Mouse (Mus musculus) midbrain, embryonic 10.5 days (tissue): ENCODE measurements around the gene Cckbr. TPM values are rescaled to one million over a fixed set of nuclear protein-coding genes. Genes with fewer than 3 reads are reported as not detected.

Source experiments
- DNase-seq: peaks from one replicate; pipeline ENCODE4 v3.0.0-alpha.2; 2017; ENCODE audit warnings: low spot score
- H3K27ac ChIP-seq: fragments of 300-500 bp; sonication (generic); replicated peaks from 2 replicates; pipeline ENCODE4 v1.5.1; 2016; ENCODE audit warnings: mild to moderate bottlenecking
- H3K27me3 ChIP-seq: fragments of 300-500 bp; sonication (generic); 2 replicates; pipeline ENCODE4 v1.6.1; 2016; ENCODE audit warnings: low read depth, mild to moderate bottlenecking; ENCODE audit not compliant: poor library complexity, severe bottlenecking
- H3K36me3 ChIP-seq: fragments of 300-500 bp; sonication (generic); 2 replicates; pipeline ENCODE4 v1.6.1; 2016; ENCODE audit warnings: mild to moderate bottlenecking, moderate library complexity
- H3K4me1 ChIP-seq: fragments of 300-500 bp; sonication (generic); 2 replicates; pipeline ENCODE4 v1.6.1; 2016
- H3K4me3 ChIP-seq: fragments of 300-500 bp; sonication (generic); 2 replicates; pipeline ENCODE4 v1.5.1; 2016; ENCODE audit warnings: mild to moderate bottlenecking, moderate library complexity
- H3K9me3 ChIP-seq: fragments of 300-500 bp; sonication (generic); replicated peaks from 2 replicates; pipeline ENCODE4 v1.6.1; 2016; ENCODE audit warnings: mild to moderate bottlenecking
- WGBS: fragments of 180-500 bp; shearing (Covaris S2); methylation state at CpG from one replicate; pipeline ENCODE4 v1.1.7; 2016; 5-methylcytosine and 5-hydroxymethylcytosine counted together
- polyA plus RNA-seq: library from polyadenylated mRNA; unstranded; fragments of >200 nt; fragmentation: Nextera tagmentation; extraction: Ambion mirVana; gene quantifications from 2 replicates; pipeline ENCODE4 v1.2.1, GENCODE M21; 2016

Gene Cckbr
- polyA plus RNA-seq, 1 experiment from 2014 or later = 0.27 TPM

DNA sequence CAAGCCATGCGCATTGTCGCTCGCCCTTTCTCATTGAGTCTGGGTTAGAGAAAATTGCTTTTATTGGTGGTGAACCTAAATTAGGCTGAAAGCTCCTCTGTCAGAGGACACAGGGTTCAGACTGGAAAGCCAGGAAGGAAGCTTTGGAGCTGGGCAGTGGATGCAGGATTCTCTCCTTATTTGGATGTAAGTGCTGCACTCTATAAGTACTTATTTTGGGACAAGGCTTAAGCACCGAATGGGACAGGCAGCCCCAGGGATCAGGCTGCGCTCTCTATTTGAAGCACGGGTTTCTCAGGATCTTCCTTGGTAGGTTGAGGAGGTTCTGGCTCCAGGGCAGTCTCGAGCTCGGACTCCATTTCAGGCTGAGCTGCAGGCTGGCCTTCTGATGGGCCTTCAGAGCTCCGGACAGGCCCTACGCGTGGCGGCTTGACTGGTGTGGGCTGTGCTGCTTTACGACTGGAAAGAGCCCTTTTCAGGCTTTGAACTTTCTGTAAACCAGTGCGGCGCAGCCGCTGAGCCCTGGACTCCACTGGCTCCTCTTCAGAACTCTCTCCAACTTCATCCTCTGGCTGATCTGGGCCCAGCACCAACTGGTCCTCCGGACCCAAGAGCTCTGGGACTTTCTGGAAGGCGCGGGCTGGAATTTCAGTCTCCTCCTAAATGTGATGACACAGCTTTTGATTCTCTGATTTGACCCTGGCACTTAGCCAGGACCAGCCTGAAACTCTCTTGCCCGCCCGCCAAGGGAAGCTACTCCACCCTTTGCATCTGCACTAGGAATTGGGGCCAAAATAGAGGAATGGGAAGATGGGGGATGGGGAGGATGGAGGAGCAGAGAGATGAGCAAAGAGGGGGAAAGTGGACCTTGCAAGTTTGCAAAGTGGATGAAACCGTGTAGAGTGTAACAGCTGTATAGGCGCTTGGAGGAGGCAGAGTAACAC lies 55.3 kb downstream of the Cckbr start:
- Histone ChIP-seq H3K27me3 (peaks cover 54% of the 10 kb centered on the region), H3K9me3 (no peaks in the 10 kb centered on the region), H3K36me3 (no peaks in the 10 kb centered on the region), H3K27ac (peak overlapping the region; percentile 87; the same call in 1 of the 2 replicates), H3K4me3 (peak overlapping the region; percentile 58), H3K4me1 (peaks cover 25% of the 10 kb centered on the region)
- DNase-seq = peak; percentile 24
- 72% methylated on average over 23 of the region's 23 CpGs for WGBS

DNA sequence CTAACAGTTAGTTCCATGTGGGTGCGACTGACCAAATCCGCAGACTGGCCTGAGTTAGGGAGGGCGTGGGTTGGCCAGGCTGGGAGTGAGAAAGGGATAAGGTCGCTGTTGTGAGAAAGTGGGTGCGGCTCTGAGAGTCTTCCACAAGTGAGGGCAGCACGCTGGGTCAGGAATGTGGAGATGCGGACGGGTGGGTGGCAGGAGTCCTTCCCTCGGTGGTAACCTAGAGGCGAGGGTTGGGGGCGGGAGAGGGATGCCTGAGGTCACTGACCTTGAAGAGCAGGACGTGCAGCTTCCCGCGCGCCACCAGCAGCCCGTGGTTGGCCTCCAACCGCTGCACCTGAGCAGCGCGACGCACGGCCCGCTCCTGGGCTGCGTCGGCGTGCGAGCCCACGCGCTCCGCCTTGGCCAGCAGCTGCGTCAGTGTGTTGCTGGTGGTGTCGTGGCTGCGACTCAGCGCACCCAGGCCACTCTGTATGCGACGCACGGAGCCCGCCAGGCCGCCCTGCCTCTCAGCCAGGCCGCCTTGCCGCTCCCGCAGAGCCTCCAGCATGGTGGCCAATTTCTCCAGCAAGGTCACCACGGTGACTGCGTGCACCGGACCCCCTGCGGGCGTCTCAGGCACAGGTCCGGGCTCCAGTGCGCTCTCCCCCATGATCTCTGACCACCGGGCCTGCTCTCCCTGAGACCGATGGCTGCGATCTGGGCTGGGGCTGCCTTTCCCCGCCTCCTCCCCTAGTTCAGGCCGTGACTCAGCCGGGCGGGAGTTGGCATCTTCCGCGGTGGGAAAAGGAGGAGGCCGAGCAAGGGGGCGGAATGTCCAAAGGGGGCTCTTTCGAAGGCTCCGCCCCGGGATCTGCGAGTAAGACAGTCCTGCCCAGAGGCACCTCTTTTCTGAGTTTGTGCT lies 56.2 kb downstream of the Cckbr start, which contains the start of gene Cavin3:
Cavin3 (minus strand) TSS at position 796 of the 907 bp plus-strand sequence.
- Histone ChIP-seq H3K9me3 (no peaks in the 10 kb centered on the region), H3K27ac (peak within 1 kb of the TSS; percentile 87), H3K27me3 (peaks cover 54% of the 10 kb centered on the region), H3K4me3 (peak within 1 kb of the TSS; percentile 58), H3K36me3 (no peaks in the 10 kb centered on the region), H3K4me1 (peaks cover 25% of the 10 kb centered on the region)
- WGBS = 2% methylated on average over 63 of the region's 63 CpGs
- DNase-seq = peak; percentile 71

DNA sequence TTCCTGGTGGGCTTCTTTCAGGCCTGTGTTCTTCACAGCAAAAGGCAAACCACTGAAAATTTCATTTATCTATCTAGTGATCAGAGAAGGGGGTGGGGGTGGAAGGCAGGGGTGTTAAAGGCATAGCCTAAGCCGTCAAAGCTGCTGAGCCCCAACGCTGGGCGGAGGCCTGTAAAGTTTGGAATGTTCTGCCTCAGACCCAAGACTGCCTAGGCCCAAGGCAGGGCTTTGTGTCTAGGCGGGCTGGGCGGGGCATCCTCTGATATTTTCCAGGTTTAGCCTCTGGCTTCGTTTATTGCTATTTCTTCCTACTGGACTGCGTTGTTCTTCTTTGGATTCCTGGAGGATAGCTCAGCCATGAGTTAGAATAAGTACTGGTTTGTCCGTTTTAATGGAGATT lies 56.9 kb downstream of the Cckbr start:
- peaks cover 25% of the 10 kb centered on the region for H3K4me1 ChIP-seq
- H3K27me3 ChIP-seq = peaks cover 54% of the 10 kb centered on the region
- 49% methylated on average over 8 of the region's 8 CpGs for WGBS
- H3K4me3 ChIP-seq = peak overlapping the region; percentile 58
- H3K9me3 ChIP-seq = no peaks in the 10 kb centered on the region
- no peak for DNase-seq
- peak overlapping the region; percentile 87 for H3K27ac ChIP-seq
- no peaks in the 10 kb centered on the region for H3K36me3 ChIP-seq

DNA sequence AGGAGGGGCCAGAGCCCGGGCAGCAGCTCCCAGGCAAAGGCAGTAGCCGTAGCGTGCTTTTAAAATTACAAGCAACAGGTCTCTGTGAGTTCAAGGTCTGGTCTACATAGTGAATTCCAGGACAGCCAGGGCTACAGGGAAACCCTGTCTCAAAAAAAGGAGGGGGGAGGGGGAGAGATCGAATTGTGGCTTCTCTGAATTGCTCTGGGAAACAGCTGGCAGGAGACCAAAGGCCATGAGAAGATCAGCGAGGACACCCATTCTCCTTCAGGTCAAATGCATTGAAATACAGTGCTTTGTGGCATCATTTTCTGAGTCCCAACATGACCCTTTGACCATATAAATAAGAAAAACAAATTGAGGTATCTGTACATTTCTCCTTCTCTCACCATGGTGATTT lies 59.5 kb downstream of the Cckbr start:
- peaks cover 25% of the 10 kb centered on the region for H3K4me1 ChIP-seq
- H3K4me3 ChIP-seq = no peak overlapping the region
- H3K27ac ChIP-seq = no peak overlapping the region
- H3K36me3 ChIP-seq = no peaks in the 10 kb centered on the region
- no peaks in the 10 kb centered on the region for H3K9me3 ChIP-seq
- WGBS = 81% methylated on average over 5 of the region's 5 CpGs
- DNase-seq = no peak
- H3K27me3 ChIP-seq = peaks cover 39% of the 10 kb centered on the region

DNA sequence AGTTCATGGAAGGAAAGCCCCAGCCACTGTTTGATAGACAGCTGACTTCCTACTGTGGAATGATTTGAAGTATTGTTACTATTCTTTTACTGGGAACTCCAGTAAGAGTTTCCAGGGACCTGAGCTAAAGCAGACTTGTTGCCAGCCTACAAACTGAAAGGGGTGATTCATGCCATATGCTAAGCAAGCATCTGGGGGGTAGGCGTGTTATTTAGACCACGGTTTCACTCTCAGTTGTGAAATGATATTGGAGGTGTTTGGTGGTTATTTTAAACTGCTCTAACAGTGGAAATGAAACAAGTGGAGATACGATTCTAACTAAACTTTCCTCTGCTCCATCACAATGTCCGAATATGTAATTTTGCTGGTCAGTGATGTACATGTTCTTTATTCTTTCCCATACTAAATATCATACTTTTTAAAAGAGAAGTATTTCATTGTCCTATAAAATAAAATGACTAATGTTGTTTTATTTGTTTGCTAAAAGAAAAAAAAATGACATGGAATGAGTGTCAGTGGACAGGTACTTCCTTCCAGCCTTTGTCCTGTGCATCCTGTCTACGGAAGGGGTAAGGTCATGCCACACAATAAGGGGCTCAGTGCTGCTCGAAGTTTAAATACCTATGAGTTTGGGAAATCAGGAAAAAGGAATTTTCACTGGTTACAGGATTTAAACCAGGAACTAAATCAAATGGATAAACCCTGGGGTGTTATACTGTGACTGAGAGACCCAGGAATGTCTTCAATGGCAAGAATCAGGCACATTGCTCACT lies 61.8 kb downstream of the Cckbr start:
- Histone ChIP-seq H3K9me3 (no peaks in the 10 kb centered on the region), H3K27ac (no peak overlapping the region), H3K27me3 (peaks cover 17% of the 10 kb centered on the region), H3K4me3 (no peak overlapping the region), H3K4me1 (peaks cover 3% of the 10 kb centered on the region), H3K36me3 (no peaks in the 10 kb centered on the region)
- no peak for DNase-seq
- WGBS = 81% methylated on average over 6 of the region's 6 CpGs

DNA sequence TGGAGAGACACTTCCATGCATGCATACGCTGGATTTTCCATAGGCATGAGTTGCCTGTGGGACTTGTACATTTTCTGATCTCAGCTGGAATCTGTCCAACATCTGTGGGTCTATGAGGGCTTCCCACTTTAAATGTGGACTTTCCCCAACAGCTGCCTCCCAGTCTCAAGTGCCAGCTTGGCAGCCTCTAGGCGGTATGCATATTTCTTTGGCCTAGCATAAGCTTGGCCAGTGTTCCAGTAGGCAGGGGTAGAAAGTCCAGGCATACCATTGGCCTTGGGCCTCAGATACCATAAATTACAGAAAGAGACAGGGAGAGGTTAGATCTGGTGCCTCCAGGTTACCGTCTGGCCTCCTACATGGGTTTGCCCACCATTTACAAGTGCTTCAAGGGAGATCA lies 72.3 kb downstream of the Cckbr start:
- no peak for DNase-seq
- Histone ChIP-seq H3K4me3 (no peak overlapping the region), H3K4me1 (no peaks in the 10 kb centered on the region), H3K27ac (no peak overlapping the region), H3K27me3 (no peaks in the 10 kb centered on the region), H3K9me3 (no peaks in the 10 kb centered on the region), H3K36me3 (no peaks in the 10 kb centered on the region)
- 92% methylated on average over 3 of the region's 3 CpGs for WGBS

DNA sequence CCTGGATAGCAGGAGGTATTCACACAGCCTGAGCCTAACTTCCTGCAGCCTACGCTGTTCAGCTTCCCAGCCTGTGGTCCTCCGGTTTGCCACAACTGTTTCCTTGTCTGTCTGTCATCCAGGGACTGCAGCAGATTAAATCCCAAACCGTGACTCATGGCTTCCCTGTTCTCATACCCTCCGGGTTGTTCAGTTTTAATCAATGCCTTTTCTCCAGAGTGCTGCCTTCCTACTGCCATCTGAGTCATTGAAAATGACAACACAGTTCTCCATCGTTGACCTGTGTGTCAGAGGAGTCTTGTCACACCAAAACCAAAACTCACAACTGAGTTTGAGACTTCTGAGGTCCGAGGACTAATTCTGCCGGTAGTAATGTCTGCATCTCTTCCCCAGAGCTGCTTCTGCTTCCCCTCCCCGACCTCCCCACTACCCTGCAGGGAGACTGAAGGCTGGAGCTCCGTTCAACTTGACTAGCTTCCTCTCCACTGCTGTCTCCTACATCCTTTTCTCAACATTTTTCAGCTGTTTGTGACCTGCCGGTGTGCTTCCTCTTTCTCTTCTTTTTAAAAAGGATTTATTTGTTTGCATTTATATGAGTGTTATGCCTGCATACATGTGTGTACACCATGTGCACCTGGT lies 73.4 kb downstream of the Cckbr start:
- 72% methylated on average over 10 of the region's 10 CpGs for WGBS
- Histone ChIP-seq H3K9me3 (no peaks in the 10 kb centered on the region), H3K36me3 (no peaks in the 10 kb centered on the region), H3K27ac (no peak overlapping the region), H3K27me3 (no peaks in the 10 kb centered on the region), H3K4me1 (no peaks in the 10 kb centered on the region), H3K4me3 (no peak overlapping the region)
- no peak for DNase-seq

DNA sequence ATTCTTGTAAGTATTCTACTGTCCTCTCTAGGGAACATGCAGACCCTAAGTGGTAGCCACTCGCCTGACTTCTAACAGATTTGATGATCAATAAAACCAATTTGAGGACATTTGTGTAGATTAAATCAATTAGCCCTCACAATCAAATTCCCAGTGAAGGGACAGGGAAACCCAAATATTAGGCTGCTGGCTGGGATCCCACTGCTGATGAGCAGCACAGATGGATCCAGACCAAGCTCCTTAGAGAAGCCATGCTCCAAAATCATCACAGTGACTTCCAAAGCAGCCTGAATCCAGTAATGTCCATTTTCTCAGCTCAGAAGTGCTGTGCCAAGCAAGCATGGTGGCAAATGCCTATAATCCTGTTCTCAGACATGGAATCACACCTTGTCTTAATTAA lies 74.1 kb downstream of the Cckbr start:
- no peak for DNase-seq
- no peaks in the 10 kb centered on the region for H3K9me3 ChIP-seq
- H3K27ac ChIP-seq = no peak overlapping the region
- no peaks in the 10 kb centered on the region for H3K36me3 ChIP-seq
- no peak overlapping the region for H3K4me3 ChIP-seq
- WGBS = 88% methylated on average over 1 of the region's 1 CpGs
- H3K4me1 ChIP-seq = no peaks in the 10 kb centered on the region
- H3K27me3 ChIP-seq = no peaks in the 10 kb centered on the region

DNA sequence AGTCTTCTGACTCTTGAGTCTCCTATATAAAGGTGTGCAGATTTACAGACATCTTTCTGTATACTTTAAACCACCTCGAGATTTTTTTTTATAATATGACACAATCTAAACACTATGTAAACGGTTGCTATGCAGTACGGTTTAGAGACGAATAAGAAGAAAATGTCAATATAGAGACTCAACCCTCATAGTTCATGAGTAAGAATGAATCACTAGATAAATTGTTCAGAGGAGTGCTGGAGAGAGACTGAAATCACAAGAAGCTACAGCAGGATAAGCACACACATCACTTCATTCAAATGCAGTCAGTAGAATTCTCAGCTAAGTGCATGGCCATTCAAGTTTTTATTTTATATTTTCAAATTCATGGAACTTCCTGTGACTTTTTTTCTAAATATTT lies 76.5 kb downstream of the Cckbr start:
- no peaks in the 10 kb centered on the region for H3K36me3 ChIP-seq
- H3K27ac ChIP-seq = no peak overlapping the region
- H3K9me3 ChIP-seq = no peaks in the 10 kb centered on the region
- WGBS = 91% methylated on average over 4 of the region's 4 CpGs
- H3K4me3 ChIP-seq = no peak overlapping the region
- no peak for DNase-seq
- H3K4me1 ChIP-seq = no peaks in the 10 kb centered on the region
- H3K27me3 ChIP-seq = no peaks in the 10 kb centered on the region; the same call in 1 of the 2 replicates

DNA sequence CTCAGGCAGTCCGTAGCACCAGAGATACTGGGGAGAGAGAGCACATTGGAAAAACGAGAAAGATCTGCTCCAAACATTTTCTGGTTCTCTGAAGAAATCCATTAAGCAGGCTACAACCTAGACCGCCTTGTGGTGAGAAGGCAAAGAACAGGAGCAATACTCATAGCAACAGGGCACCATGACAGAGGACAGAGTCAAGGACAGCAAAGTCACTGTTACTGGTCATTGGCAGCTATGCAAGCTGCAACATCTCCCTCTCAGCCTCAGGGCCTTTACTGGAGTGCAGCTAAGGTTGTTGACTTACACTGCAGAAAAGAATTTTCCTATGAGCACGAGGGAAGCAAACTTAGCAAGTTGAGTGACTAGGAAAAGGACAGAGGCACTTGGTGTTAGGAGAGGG lies 81.7 kb downstream of the Cckbr start:
- 83% methylated on average over 4 of the region's 4 CpGs for WGBS
- no peak overlapping the region for H3K27ac ChIP-seq
- no peaks in the 10 kb centered on the region for H3K36me3 ChIP-seq

DNA sequence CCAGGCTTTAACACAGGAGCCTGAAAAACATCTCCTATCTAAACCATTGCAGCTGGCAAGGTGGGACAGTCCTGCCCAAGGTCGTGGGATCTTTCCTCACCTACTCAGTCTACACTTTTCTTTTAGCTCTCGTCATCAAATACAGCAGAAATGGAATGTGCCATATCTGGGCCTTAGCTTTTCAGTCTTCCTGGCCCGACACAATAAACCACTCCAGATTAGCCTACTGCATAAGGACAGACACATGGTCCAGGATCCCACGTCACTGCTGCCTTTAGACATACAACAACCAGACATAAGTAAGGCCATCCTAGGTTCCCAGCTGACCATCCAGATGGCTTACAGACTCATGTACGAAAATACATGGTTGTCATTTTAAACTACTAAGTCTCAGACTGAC lies 84.6 kb downstream of the Cckbr start:
- H3K4me1 ChIP-seq = no peaks in the 10 kb centered on the region
- WGBS = 88% methylated on average over 5 of the region's 5 CpGs
- no peaks in the 10 kb centered on the region for H3K36me3 ChIP-seq
- H3K4me3 ChIP-seq = no peak overlapping the region
- no peak overlapping the region for H3K27ac ChIP-seq
- peaks cover 74% of the 10 kb centered on the region for H3K27me3 ChIP-seq
- DNase-seq = no peak
- no peaks in the 10 kb centered on the region for H3K9me3 ChIP-seq

More for the DNA sequence above, 81.7 kb downstream of the Cckbr start:
- no peak for DNase-seq
- no peak overlapping the region for H3K4me3 ChIP-seq
- H3K9me3 ChIP-seq = no peaks in the 10 kb centered on the region
- H3K4me1 ChIP-seq = no peaks in the 10 kb centered on the region
- peaks cover 45% of the 10 kb centered on the region for H3K27me3 ChIP-seq

DNA sequence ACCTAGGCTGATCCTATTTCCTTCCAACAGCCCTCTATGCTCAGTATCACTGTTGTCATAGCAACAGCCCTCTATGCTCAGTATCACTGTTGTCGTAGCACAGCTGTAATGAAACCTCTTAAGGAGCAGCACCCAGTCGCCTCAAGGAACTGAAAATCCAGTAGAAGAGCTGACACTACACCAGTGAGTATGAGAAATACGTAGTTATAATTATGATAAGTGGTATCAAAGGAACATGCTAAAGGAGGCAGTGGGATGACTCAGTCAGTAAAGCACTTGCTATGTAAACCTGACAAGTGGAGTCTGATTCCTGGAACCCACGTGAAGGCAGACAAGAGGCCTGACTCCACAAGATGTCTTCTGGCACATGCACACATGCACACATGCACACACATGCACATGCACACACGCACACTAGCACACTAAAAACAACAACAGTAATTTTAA lies 88.3 kb downstream of the Cckbr start:
- Histone ChIP-seq H3K9me3 (no peaks in the 10 kb centered on the region), H3K4me1 (peaks cover 13% of the 10 kb centered on the region), H3K27ac (no peak overlapping the region), H3K4me3 (no peak overlapping the region), H3K27me3 (peaks cover 90% of the 10 kb centered on the region), H3K36me3 (no peaks in the 10 kb centered on the region)
- DNase-seq = no peak
- WGBS = 77% methylated on average over 5 of the region's 5 CpGs
